Mouse (Mus musculus) neural tube, embryonic 13.5 days (tissue): ENCODE data around the gene Nck2. TPM values are rescaled to one million over a fixed set of nuclear protein-coding genes. Genes with fewer than 3 reads are reported as not detected.

Experiments
- ATAC-seq: fragments of 200-750 bp; cut with Nextera tagmentation; 2 replicates; pipeline ENCODE4 v1.8.0; 2017; ENCODE audit warnings: low read depth, mild to moderate bottlenecking, moderate TSS enrichment, moderate library complexity
- H3K27ac ChIP-seq: fragments of 300-500 bp; sonication (generic); replicated peaks from 2 replicates; pipeline ENCODE4 v1.5.1; 2015; ENCODE audit warnings: moderate library complexity, mild to moderate bottlenecking, inconsistent platforms
- H3K27me3 ChIP-seq: fragments of 300-500 bp; sonication (generic); 2 replicates; pipeline ENCODE4 v1.6.1; 2015; ENCODE audit warnings: mild to moderate bottlenecking, inconsistent platforms
- H3K36me3 ChIP-seq: fragments of 300-500 bp; sonication (generic); 2 replicates; pipeline ENCODE4 v1.6.1; 2015; ENCODE audit warnings: mild to moderate bottlenecking, inconsistent platforms
- H3K4me1 ChIP-seq: fragments of 300-500 bp; sonication (generic); replicated peaks from 2 replicates; pipeline ENCODE4 v1.6.1; 2015; ENCODE audit warnings: inconsistent platforms
- H3K4me2 ChIP-seq: fragments of 300-500 bp; sonication (generic); 2 replicates; pipeline ENCODE4 v1.6.1; 2015; ENCODE audit warnings: inconsistent platforms, mild to moderate bottlenecking, moderate library complexity
- H3K4me3 ChIP-seq: fragments of 300-500 bp; sonication (generic); 2 replicates; pipeline ENCODE4 v1.5.1; 2015; ENCODE audit warnings: mild to moderate bottlenecking, inconsistent platforms
- H3K9ac ChIP-seq: fragments of 300-500 bp; sonication (generic); 2 replicates; pipeline ENCODE4 v1.6.1; 2015; ENCODE audit warnings: moderate library complexity, mild to moderate bottlenecking, inconsistent platforms
- H3K9me3 ChIP-seq: fragments of 300-500 bp; sonication (generic); 2 replicates; pipeline ENCODE4 v1.6.1; 2016; ENCODE audit warnings: inconsistent platforms
- WGBS: fragments of 180-500 bp; shearing (Covaris S2); methylation state at CpG from one replicate; pipeline ENCODE4 v1.1.7; 2015; 5-methylcytosine and 5-hydroxymethylcytosine counted together
- polyA plus RNA-seq: library from polyadenylated mRNA; unstranded; fragments of >200 nt; fragmentation: Nextera tagmentation; extraction: Ambion mirVana; gene quantifications from 2 replicates; pipeline ENCODE4 v1.2.1, GENCODE M21; 2015

Gene Nck2
- 33.9 and 39.9 TPM in 2 replicates for polyA plus RNA-seq

DNA sequence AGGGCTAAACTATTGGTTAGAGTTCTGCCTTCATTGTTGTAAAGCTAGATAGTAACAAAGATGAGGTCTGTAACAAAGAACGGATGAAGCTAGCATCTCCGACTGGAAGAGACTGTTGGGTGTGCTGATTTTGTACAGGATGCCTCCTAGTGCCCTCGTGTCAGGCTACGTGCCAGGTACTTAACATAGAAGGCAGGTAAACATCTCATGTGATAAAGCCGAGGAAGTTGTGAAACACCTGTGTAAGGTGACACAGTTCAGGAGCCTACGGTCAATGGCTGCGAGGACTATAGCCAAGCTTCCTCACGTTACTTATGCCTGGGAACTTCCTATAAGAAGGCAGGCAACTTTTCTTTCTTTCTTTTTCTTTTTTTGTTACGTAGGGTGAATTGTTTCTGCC is at the start of gene Nck2:
TSS of gene Nck2 (plus strand) at position 49 of the 400 bp plus-strand sequence.
- Histone ChIP-seq H3K4me1 (peaks cover 31% of the 10 kb centered on the region), H3K9ac (peak within 1 kb of the TSS; percentile 97), H3K4me3 (peak within 1 kb of the TSS; percentile 98), H3K9me3 (no peaks in the 10 kb centered on the region), H3K27me3 (no peaks in the 10 kb centered on the region), H3K27ac (peak within 1 kb of the TSS; percentile 96), H3K4me2 (peak within 1 kb of the TSS; percentile 95), H3K36me3 (no peaks in the 10 kb centered on the region)
- 25% methylated on average over 9 of the region's 9 CpGs for WGBS
- ATAC-seq: no peak

DNA sequence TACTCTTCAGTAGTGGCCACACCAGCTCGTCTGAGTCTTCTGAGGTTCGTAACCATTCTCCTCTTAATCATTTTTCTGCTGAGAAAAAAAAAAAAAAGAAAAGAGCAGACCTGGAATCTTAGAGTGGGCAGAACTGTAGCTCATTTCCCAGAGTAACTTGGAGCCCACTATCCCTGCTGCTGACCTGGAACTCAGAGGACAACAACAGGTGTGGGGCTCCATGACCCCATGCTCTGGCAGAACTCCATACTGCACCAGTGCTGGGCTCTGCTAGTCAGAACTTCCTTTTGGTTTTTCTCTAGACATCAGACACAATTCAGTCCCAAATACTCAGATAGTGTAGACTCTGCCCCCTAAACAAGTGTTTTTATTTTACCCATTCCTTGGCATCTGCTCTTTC is 49.3 kb upstream of the Nck2 start:
- WGBS: 65% methylated on average over 2 of the region's 2 CpGs
- ATAC-seq: no peak

DNA sequence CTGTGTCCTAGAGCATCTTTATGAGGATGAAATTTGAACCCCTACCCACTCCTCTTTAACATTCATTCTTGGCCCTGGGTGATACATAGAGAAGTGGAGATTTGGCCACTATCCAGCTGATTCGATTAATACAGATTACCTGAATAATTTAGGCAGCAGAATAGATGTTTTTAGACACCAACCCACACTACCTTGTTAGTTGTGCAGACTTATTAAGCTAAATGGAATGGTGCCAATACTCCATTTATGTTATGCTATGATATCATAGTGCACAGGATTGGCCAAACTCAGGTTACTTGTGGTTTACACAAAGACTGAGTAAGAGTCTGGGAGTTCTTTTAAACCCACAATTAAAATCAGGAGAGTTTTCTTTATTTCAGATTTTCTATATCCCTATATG is 48.6 kb upstream of the Nck2 start:
- ATAC-seq: no peak
- no peaks in the 10 kb centered on the region for H3K9me3 ChIP-seq
- whole genome bisulfite sequencing: 86% methylated on average over 1 of the region's 1 CpGs

More for the DNA sequence above, 49.3 kb upstream of the Nck2 start:
- Histone ChIP-seq H3K4me1 (peaks cover 8% of the 10 kb centered on the region; the same call in 1 of the 2 replicates), H3K36me3 (no peaks in the 10 kb centered on the region), H3K4me2 (no peak overlapping the region), H3K27ac (no peak overlapping the region), H3K27me3 (no peaks in the 10 kb centered on the region), H3K4me3 (no peak overlapping the region), H3K9ac (no peak overlapping the region), H3K9me3 (no peaks in the 10 kb centered on the region)

DNA sequence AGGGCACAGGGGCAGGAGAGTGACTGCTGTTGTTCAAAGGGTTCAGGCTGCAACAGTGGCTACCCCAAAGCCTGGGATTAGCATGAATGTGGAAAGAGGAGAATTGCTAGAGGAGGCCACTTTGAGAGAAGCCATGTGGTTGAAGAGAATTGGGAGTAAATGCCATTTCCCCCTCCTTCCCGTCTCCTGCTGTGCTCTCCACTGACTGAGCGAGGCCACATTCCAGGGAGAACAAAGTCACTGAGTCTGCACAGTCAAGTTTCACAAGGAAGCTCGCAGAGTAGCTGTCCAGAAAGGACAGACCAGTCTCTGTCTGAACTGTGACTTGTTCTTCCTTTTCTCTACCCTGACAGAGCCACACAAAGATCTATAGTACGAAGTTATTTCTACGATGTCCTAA is 47.9 kb upstream of the Nck2 start:
- Histone ChIP-seq H3K4me1 (peaks cover 8% of the 10 kb centered on the region; the same call in 1 of the 2 replicates), H3K27ac (no peak overlapping the region), H3K27me3 (no peaks in the 10 kb centered on the region), H3K9ac (no peak overlapping the region), H3K36me3 (no peaks in the 10 kb centered on the region), H3K4me3 (no peak overlapping the region), H3K4me2 (no peak overlapping the region), H3K9me3 (no peaks in the 10 kb centered on the region)
- ATAC-seq: no peak
- 32% methylated on average over 5 of the region's 5 CpGs for WGBS

More for the DNA sequence above, 48.6 kb upstream of the Nck2 start:
- Histone ChIP-seq H3K27ac (no peak overlapping the region), H3K9ac (no peak overlapping the region), H3K4me3 (no peak overlapping the region), H3K4me2 (no peak overlapping the region), H3K36me3 (no peaks in the 10 kb centered on the region), H3K4me1 (peaks cover 8% of the 10 kb centered on the region; the same call in 1 of the 2 replicates), H3K27me3 (no peaks in the 10 kb centered on the region)

DNA sequence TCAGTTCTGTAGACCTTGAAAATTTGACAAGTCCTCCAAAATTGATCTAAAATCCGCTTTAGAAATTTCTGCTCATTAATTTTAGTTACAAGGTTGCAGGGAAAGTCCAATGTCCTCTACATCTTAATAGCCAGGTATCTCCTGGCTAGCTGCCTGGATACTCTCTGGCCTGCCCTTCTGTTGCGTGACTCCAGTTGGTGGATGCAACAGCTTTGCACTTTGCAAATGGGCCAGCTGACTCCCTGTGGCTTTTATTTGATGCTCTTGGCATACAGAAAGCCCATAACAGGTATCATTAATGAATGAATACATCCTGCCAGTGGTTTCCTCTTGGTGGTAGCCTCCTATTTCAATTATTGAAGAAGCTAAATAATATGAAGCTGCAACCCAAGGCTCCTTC is 47.3 kb upstream of the Nck2 start:
- 83% methylated on average over 2 of the region's 2 CpGs for WGBS
- no peak for ATAC-seq
- H3K4me1 ChIP-seq: peaks cover 8% of the 10 kb centered on the region; the same call in 1 of the 2 replicates
- no peak overlapping the region for H3K27ac ChIP-seq
- no peaks in the 10 kb centered on the region for H3K36me3 ChIP-seq
- no peak overlapping the region for H3K9ac ChIP-seq
- no peak overlapping the region for H3K4me3 ChIP-seq
- H3K9me3 ChIP-seq: no peaks in the 10 kb centered on the region
- H3K4me2 ChIP-seq: no peak overlapping the region
- no peaks in the 10 kb centered on the region for H3K27me3 ChIP-seq

DNA sequence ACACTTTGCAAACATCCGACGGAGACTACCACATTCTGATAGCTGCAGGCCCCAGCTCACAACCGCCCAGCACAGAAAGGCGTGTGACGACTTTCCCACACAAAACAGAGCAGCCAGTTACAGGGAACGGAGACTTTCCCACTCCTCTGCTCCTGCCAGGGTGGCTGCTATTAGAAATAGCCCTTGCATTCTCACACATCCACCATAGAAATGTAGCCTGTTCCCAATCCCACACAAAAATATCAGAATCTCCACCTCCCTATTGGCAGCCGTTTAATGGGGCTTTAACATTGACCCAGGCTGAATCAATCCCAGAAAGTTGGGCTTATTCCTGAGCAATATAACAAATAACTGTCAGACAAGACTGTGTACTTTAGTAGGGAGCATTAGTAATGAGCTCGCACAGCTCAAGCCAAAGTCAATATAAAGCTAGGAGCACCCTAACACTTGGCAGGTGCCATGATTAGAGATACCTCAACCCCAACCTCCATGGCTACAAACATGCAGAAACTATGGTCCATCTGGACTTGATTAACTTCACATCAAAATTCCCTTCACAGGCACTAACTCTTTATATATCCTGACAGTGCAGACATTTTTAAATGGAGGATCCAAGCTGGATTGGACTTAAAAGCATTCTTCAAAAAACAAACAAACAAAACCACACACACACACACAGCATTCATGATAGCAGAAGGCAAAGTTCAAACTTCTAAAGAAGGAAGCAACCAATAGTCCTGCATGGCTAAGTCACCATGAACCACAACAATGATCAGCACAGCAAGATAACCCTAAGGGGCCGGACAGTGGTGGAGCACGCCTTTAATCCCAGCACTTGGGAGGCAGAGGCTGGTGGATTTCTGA is 45.4 kb upstream of the Nck2 start:
- WGBS: 87% methylated on average over 10 of the region's 10 CpGs

DNA sequence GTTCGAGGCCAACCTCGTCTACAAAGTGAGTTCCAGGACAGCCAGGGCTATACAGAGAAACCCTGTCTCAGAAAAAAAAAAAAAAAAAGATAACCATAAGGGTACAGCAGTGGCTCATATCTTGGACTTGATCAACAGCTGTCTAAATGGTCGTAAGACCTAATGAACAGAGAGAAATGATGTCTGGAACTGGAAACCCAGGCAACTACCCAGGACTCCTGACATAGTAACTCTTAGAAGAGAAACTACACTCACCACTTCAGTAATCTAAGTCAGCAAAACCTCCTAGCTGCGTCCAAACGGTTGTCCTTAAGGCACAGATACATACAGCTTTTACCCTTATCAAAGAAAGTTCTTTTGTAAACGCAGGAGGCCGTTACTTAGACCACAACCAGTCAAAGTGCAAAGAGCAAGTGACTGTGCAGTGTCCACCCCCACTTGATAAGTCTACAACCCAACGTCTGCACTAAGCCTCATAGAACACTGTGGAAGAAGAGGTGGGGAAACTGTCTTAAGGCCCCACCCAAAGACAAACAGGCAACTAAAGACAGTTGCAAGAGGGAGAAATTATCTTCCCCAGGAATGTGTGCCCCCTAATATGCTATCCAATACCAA is 44.7 kb upstream of the Nck2 start:
- Histone ChIP-seq H3K9me3 (no peaks in the 10 kb centered on the region), H3K27me3 (no peaks in the 10 kb centered on the region), H3K4me1 (peaks cover 8% of the 10 kb centered on the region; the same call in 1 of the 2 replicates), H3K4me3 (no peak overlapping the region), H3K36me3 (no peaks in the 10 kb centered on the region), H3K9ac (no peak overlapping the region), H3K27ac (no peak overlapping the region), H3K4me2 (no peak overlapping the region)
- ATAC-seq: no peak
- 90% methylated on average over 8 of the region's 8 CpGs for WGBS

More for the DNA sequence above, 45.4 kb upstream of the Nck2 start:
- H3K9me3 ChIP-seq: no peaks in the 10 kb centered on the region
- H3K36me3 ChIP-seq: no peaks in the 10 kb centered on the region
- H3K4me1 ChIP-seq: peaks cover 8% of the 10 kb centered on the region; the same call in 1 of the 2 replicates
- no peak overlapping the region for H3K4me2 ChIP-seq
- H3K27me3 ChIP-seq: no peaks in the 10 kb centered on the region
- no peak overlapping the region for H3K27ac ChIP-seq
- H3K4me3 ChIP-seq: no peak overlapping the region
- no peak for ATAC-seq
- H3K9ac ChIP-seq: no peak overlapping the region

DNA sequence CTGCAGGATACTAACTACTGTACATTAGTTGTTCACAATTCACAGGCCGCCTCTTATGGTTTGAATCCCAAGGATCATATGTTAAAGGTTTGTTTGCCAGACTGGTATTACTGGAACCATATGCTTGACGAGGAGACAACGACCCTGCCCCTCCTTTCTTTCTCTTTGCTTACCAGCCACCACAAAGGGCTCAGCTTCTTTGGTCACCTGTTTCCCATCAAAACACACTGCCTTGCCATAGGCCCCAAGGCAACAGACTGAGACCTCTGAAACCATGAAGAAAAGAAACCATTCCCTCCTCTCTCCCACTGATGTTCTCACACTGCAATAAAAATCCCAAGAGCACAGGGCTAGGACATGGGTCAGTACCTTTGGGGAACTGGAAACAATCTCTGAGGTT is 43.7 kb upstream of the Nck2 start:
- 84% methylated on average over 3 of the region's 3 CpGs for WGBS
- no peaks in the 10 kb centered on the region for H3K9me3 ChIP-seq
- no peak overlapping the region for H3K27ac ChIP-seq
- H3K4me3 ChIP-seq: no peak overlapping the region
- no peak overlapping the region for H3K4me2 ChIP-seq
- no peak for ATAC-seq
- H3K36me3 ChIP-seq: no peaks in the 10 kb centered on the region
- no peak overlapping the region for H3K9ac ChIP-seq
- peaks cover 8% of the 10 kb centered on the region; the same call in 1 of the 2 replicates for H3K4me1 ChIP-seq
- H3K27me3 ChIP-seq: no peaks in the 10 kb centered on the region

DNA sequence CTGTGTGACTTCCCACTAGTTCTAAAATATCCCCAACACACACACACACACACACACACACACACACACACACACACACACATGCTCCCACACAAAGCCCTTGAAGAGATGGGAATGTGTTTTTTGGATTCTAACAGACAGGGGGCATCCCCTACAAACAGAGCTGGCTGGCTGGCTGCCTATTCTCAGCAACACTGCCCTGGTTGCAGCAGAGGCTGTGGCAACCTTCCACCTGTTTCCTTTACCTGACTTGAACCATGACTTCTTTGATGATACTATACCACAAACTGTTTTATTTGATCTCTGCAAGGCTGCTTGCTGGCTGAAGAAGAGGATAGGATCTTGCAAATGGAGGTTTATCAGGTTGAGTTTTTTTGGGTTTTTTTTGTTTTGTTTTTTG is 41.0 kb upstream of the Nck2 start:
- ATAC-seq: no peak
- no peaks in the 10 kb centered on the region for H3K4me1 ChIP-seq
- no peak overlapping the region for H3K4me2 ChIP-seq
- H3K36me3 ChIP-seq: no peaks in the 10 kb centered on the region
- H3K9ac ChIP-seq: no peak overlapping the region
- H3K27ac ChIP-seq: no peak overlapping the region
- no peaks in the 10 kb centered on the region for H3K27me3 ChIP-seq
- H3K9me3 ChIP-seq: no peaks in the 10 kb centered on the region
- H3K4me3 ChIP-seq: no peak overlapping the region

DNA sequence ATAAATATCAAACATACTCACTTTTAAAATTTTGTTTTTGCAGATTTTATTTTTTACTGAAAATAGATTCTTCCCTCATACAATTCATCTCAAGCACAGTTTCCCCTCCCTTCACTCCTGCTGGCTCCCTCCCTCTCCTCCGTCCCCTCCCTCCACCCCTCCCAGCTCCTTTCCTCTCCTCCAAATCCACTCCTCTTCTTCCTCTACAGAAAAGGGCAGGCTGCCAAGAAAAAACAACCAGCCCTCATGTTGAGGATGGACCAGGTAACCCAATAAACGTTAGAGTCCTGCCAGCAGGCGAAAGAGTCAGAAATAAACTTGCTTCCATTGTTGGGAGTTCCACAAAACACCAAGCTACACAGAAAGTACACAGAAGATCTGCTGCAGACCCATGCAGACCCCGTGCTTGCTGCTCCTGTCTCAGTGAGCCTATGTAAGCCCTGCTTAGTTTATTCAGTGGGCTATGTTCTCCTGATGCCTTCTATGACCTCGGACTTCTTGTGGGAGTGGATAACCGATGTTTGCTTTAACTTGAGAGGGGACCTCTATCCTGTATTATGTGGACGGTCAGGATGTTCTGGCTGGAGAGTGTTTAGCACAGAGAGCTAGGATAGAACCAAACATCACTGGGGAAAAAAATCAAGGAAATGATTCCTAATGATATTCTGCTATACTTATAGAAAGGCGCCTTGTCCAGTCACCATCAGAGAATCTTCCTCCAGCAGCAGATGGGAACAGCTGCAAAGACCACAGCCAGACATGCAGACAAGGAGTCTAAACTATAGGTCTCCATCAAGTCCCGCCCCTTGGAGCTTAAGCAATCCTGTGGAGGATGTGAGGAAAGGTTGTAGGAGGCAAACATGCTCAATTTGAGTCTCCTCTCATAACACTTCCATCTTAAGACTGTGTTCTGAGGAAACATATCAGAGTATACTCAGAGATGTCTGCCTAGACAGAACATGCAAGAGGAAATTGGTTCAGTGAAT is 39.4 kb upstream of the Nck2 start:
- 73% methylated on average over 9 of the region's 9 CpGs for WGBS
- no peak for ATAC-seq
- no peak overlapping the region for H3K4me2 ChIP-seq
- no peaks in the 10 kb centered on the region for H3K4me1 ChIP-seq
- no peak overlapping the region for H3K27ac ChIP-seq
- H3K9ac ChIP-seq: no peak overlapping the region
- no peaks in the 10 kb centered on the region for H3K36me3 ChIP-seq
- no peak overlapping the region for H3K4me3 ChIP-seq
- H3K27me3 ChIP-seq: no peaks in the 10 kb centered on the region
- H3K9me3 ChIP-seq: no peaks in the 10 kb centered on the region

DNA sequence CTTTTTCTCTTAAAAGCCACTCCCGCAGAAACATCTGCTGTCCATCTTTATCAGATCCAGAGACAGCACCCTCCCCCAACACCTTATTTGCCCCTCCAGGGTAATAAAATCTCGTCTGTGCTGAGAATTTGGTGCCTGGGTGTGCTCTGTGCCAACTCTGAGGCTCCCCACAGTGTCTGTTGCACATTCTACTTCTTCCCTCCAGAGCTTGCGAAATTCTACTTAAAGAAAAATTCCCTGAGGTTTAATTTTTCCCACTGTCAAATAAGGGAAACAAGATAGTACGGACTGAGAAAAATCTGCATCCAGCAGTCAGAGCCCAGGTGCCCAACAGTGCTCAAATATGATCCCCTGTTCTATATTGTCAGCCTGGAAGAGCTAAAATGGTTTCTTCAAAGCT is 35.4 kb upstream of the Nck2 start:
- no peaks in the 10 kb centered on the region for H3K36me3 ChIP-seq
- H3K27ac ChIP-seq: no peak overlapping the region
- no peaks in the 10 kb centered on the region for H3K4me1 ChIP-seq
- WGBS: 59% methylated on average over 4 of the region's 4 CpGs
- no peaks in the 10 kb centered on the region for H3K9me3 ChIP-seq
- no peak overlapping the region for H3K4me3 ChIP-seq
- no peak overlapping the region for H3K4me2 ChIP-seq
- no peak overlapping the region for H3K9ac ChIP-seq
- H3K27me3 ChIP-seq: no peaks in the 10 kb centered on the region
- ATAC-seq: no peak
